In genomic region chr14:103051159-103051769, GRCm38 (mm10) we compare ENCODE assay signal across 7 mouse cellular contexts. TPM values are rescaled to one million over a fixed set of nuclear protein-coding genes. Genes with fewer than 3 reads are reported as not detected.
DNase-seq lines count a peak whose midpoint lies in the region; ATAC-seq and TF ChIP-seq lines count a peak whose summit lies in the region.

No protein-coding gene starts in this region.

- peak; percentile 39 for DNase-seq in adipocyte (ENCODE audit: low spot score)
- DNase-seq in gastrocnemius, postnatal 14 days, result peak; percentile 75
- peak; percentile 78 to 90 for DNase-seq in left cerebral cortex, postnatal 14 days (ENCODE audit: low spot score in 2 of 2)
- peak; percentile 81 for DNase-seq in mesoderm, embryonic 11.5 days (ENCODE audit: low read depth, low spot score)
- peak; percentile 72 for DNase-seq in right cerebral cortex, postnatal 4 days

- H3K9me3 ChIP-seq in intestine, embryonic 15.5 days, result no peaks in the 10 kb centered on the region

- no peak overlapping the region for H3K9ac ChIP-seq in intestine, embryonic 15.5 days

- no peak overlapping the region for H3K27ac ChIP-seq in cortical plate, adult 2 months (ENCODE audit: insufficient read depth, low read length)
- H3K27ac ChIP-seq in intestine, embryonic 15.5 days, result no peak overlapping the region

- ATAC-seq in intestine, embryonic 15.5 days, result peak; percentile 86

- H3K4me1 ChIP-seq in cortical plate, adult 2 months (ENCODE audit: control insufficient read depth, insufficient read depth, low read length), result no peaks in the 10 kb centered on the region
- H3K4me1 ChIP-seq in intestine, embryonic 15.5 days (replicated peaks), result no peaks in the 10 kb centered on the region

- TF ChIP-seq CTCF in cortical plate, adult 2 months (IDR thresholded peaks at IDR 0.05; ENCODE audit: extremely low read depth, insufficient read depth, low read length), result peak; percentile 99

- no peak overlapping the region for H3K4me2 ChIP-seq in intestine, embryonic 15.5 days (replicated peaks)

- TF ChIP-seq POLR2A in cortical plate, adult 2 months (IDR thresholded peaks at IDR 0.05; ENCODE audit: extremely low read depth, insufficient read depth, low read length), result no peak

- intact Hi-C loops in gastrocnemius, postnatal 14 days (cut with DNase I; ENCODE audit: low total_unique reads), result loop anchor here (5.0 kb wide), 1 partner anchor 39 kb away; no protein-coding TSS in a partner anchor
- intact Hi-C loops in left cerebral cortex, postnatal 14 days (cut with DNase I), result loop anchor here (1.0 kb wide), 1 partner anchor 39 kb away; no protein-coding TSS in a partner anchor

- no peak overlapping the region for H3K4me3 ChIP-seq in cortical plate, adult 2 months (ENCODE audit: insufficient read depth, low read length)
- H3K4me3 ChIP-seq in intestine, embryonic 15.5 days (replicated peaks), result no peak overlapping the region

- WGBS in intestine, embryonic 15.5 days, result 38% methylated on average over 8 of the region's 8 CpGs

- no peaks in the 10 kb centered on the region for H3K27me3 ChIP-seq in intestine, embryonic 15.5 days (replicated peaks)

- H3K36me3 ChIP-seq in intestine, embryonic 15.5 days, result no peaks in the 10 kb centered on the region

RNA-seq across cellular contexts. Expression of gene Acod1, which starts 4.5 kb away (rescaled TPM):
- 0.04 and 0.06 TPM in 2 replicates for polyA plus RNA-seq in cortical plate, adult 2 months (2012; rRNA removed)
- total RNA-seq in gastrocnemius, postnatal 14 days (2021), result not detected
- polyA plus RNA-seq in intestine, embryonic 15.5 days (2015; fragmentation: Nextera tagmentation; extraction: Ambion mirVana), result 0.06 and 0.08 TPM in 2 replicates
- not detected for total RNA-seq in left cerebral cortex, postnatal 14 days (2021)

RNA-seq across cellular contexts. Expression of gene Cln5, which starts 18.8 kb away (rescaled TPM):
- polyA plus RNA-seq in cortical plate, adult 2 months (2012; rRNA removed), result 12.2 and 13.2 TPM in 2 replicates
- 1 to 10 TPM; 7.2 to 8.2 TPM for total RNA-seq in gastrocnemius, postnatal 14 days (2021)
- polyA plus RNA-seq in intestine, embryonic 15.5 days (2015; fragmentation: Nextera tagmentation; extraction: Ambion mirVana), result 29.0 and 29.6 TPM in 2 replicates
- total RNA-seq in left cerebral cortex, postnatal 14 days (2021), result 1 to 10 TPM; 6.3 to 7.4 TPM

RNA-seq across cellular contexts. Expression of gene Fbxl3, which starts 48.1 kb away (rescaled TPM):
- 116 TPM in 2 replicates for polyA plus RNA-seq in cortical plate, adult 2 months (2012; rRNA removed)
- total RNA-seq in gastrocnemius, postnatal 14 days (2021), result 10 to 100 TPM; 33.7 to 39.5 TPM
- 22.4 and 23.0 TPM in 2 replicates for polyA plus RNA-seq in intestine, embryonic 15.5 days (2015; fragmentation: Nextera tagmentation; extraction: Ambion mirVana)
- 10 to 100 TPM; 72.2 to 74.1 TPM for total RNA-seq in left cerebral cortex, postnatal 14 days (2021)
